Mouse (Mus musculus) lung, postnatal 36 days (tissue): ENCODE results near the gene Desi2.
"Not testable (repeated sequence)": the region's sequence is repeated elsewhere in the genome, so short reads cannot be mapped to it uniquely, and the experiment has no call there.

Experiments
- DNase-seq: peaks from one replicate; pipeline ENCODE4 v3.0.0; 2022; ENCODE audit warnings: mixed read lengths

The Desi2 gene

DNA sequence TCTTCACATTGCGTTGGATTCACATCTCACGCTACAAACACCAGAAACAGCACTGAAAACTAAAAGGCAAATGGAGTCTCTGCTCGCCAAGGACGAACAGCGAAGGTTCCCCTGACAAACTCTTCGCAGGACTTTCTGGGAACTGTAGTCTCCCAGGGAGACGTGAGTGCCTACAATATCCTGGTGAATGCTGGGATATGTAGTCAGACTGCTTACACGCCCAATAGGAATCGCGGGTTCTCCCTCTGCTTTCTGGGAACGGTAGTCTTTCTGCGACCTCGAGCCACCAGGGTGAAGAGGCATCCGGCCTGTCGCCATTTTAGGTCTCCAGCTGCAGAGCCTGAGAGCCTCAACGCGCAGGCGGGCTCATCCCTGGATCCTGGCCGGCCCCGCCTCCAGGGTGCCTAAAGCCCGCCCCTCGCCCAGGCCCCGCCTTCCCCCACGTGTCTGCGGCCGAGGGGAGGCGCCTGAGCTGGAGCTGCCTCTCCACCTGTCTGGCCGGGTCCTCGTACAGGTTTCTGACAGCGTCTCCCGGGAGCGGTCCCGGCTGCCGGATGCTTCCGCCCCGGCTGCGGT is at the start of gene Desi2:
Gene Desi2, plus strand, starts transcription at position 202 of the 576 bp plus-strand sequence.
- peak; percentile 98 for DNase-seq

DNA sequence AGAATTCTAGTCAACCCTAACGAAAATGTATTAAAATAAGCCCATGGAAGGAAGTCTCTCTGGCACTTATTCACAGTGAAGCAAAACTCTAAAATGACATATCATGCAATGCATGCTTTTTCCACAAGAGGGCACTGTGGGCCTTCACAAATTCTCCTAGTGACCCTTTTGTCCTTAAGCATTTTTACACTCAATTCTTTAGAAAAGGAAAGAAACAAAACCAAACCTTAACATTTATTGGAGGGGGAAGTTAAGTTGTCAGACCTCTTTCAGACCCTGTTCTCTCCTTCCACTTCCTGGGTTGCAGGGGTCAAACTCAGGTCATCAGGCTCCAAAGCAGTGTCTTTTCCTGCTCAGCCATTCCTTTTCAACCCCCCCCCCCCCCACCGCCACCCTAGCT is 40.7 kb upstream of the Desi2 start:
- peak; percentile 56 for DNase-seq

DNA sequence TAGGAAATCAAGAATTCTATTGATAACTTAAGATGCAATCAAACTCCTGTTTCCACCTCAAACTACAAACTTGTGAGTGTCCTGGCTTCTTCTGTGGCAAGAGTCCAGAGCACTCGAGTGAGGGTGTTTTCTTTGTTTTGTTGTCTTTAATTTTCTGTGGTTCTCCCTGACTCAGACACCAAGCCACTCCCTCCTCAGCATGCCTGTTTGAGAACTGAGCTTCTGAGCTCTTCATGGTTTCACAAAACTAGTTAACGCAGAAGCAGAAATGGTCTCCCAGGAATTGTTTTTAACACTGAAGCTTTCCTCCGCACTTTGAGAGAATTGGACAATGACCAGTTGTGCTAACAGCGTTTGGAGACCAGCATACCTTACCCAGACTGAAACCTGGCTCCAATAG is 40.3 kb upstream of the Desi2 start:
- peak; percentile 13 for DNase-seq

DNA sequence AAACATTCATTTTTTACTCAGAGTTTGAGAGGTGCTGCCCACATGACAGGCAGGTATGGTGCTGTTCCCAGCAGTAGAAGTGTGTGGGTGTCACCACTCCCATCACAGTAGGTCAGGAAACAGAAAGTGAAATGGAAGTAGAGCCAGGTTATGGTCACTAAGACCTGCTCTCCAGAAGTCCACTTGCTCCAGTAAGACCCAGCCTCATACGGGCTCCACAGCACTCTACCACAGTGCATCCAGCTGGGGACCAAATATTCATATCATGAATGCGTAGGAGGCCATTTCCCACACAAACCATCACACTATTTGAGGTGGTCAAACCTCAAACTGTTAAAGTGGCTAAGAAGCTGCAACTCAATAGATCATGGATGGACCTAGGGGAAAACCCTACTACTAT is 5.0 kb upstream of the Desi2 start:
- no peak for DNase-seq

DNA sequence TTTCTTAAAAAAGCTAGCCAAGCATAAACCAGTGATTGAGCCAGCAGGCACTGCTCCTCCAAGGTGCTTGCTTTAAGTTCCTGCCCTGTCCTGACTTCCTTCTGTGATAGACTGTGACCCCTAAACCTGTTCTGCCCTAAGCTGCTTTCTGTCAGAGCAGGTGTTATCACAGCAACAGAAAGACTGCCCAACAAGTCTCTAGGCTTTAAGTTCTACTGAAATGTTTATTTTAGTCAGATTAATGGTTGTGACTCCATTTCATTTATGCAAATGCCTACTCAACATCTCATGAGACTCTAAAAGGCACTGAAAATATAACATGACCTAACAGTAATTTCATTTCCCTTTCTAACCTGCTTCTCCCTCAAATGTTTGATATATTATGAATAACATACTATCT is 1.6 kb upstream of the Desi2 start:
- DNase-seq, result no peak

DNA sequence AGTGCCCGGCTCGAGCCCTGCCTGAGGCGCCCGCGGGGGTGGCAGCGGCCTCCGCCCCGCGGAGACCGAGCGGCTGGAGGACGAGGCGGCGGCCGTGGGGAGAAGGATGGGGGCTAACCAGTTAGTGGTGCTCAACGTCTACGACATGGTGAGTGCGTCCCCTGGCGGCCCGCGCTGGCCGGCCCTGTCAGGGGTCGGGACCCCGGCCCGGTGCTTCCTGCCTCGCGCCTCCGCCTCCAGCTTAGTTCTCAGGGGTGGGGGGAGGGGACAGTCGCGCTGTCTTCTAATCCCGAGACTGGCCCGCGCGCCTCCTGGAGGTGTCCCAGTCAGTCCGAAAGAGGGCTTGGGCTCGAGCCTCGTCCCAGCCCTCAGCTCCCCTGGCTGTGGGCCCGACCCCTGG is 593 bp downstream of the Desi2 start:
- peak; percentile 68 for DNase-seq

DNA sequence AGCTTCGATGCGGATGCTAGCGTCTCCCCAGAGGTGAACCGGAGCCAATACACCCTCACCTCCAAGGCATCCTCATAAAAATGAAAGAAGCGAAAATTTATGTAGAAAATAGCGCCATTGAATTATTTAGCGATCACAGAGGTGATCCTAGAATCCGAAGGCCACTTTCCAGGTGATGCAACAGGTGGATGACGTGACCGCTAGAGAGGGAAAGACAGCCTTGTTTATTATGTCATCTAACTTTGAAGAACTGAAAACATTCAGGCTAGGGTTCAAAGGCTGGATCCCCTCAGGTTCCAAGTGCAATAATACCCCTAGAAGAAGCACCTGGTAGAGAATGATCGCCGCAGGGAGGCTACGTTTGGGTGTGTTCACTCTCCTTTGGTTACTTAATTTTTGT is 1.2 kb downstream of the Desi2 start:
- DNase-seq, result peak; percentile 42

DNA sequence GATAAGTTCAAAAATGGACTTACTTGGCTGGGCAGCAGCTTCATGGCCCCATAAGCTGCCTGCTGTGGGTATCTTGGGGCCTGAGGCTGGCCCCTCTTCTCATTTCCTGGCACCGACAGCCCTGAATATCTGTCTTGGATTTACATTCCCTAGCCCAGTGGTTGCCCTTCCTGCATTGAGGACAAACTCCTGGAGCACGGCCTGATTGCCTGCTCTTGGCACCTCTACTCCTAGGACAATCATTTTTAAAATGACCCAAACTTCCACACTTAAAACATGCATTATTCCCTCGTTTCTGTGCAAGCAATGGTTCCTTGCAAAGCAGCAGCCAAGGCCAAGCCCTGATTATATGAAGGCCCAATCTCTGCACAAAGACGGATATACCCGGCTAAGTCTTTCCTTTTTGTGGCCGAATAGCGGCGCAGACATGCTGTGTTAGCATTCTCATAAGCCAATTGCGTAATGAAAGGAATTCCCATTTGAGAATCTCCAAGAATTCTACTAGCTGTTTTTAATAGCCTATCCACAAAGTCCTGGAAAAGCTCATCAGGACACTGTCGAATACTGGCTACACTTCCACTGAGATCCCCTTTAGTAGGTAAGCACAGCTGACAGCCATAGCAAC is 18.6 kb downstream of the Desi2 start:
- DNase-seq, result peak; percentile 23

DNA sequence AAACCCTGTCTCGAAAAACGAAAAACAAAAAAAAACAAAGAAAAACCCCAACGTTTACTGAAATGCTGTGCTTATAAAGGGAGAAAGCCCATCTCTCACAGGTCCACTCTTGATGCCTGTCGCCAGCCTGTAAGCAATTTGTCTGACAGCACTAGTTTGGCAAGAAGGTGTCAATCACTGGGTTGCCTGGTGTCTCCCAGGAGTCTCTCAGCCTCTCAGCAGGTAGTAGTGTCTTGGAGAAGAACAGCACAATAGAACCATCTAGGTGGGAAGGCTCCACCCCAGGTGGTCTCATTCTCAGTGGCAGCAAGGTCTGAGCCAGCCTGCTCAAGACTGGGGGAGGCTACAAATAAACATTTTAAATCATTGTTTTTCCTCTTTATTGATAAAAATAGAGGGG is 20.6 kb downstream of the Desi2 start:
- DNase-seq, result not testable (repeated sequence)

DNA sequence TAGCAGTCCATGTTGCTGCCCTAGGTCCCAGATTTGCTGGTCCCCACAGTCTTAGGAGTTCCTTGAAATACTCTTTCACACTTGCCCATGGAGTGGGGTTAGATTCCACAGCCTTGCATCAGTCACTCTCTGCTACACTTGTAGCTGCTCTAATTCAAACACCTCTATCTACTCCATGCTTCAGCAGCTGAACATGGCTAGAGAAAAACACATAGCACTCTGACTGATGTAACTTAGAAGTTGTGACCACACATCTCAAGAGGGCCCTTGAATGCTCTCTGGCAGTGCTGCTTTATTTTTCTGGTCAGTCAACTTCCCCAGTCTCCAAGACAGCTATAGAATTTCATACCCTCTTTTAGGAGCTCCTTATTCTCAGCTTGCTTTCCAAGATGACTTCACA is 22.7 kb downstream of the Desi2 start:
- DNase-seq, result peak; percentile 86

DNA sequence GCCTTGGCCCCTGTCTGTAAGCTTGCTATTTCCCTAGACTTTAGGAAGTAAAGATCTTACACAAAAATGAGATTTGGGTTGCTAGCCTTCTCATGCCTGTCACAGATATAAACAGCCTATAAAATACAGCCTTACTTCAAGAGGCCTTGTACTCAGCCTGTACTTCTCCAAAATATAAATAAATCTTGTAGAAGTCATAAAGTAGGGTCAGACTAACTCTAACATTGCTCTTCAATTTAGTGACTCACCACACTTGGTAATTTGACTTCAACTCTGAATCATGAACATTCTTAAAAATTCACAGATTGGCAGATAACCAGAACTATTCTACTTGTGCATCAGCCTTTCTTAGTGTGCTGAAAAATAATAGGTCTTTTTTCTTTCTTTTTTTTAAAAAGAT is 29.9 kb downstream of the Desi2 start:
- no peak for DNase-seq

DNA sequence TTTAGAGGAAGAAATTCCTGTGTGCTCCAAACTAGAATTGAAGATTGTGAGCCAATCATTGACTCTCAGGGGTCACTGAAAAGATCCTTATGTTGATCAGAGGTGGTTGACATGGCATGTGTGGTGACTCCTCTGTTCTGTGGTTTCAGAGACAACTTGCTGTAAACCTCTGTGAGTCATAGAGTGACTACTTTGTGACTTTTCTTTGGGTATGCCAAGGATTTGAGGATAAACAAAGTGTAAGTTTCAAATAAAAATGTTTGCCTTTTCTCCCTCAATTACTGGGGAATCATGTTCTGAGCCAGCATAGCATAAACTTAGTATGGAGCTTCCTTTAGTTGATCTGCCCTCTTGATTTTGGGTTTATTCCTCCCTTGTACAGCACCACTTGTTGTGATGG is 31.1 kb downstream of the Desi2 start:
- no peak for DNase-seq

DNA sequence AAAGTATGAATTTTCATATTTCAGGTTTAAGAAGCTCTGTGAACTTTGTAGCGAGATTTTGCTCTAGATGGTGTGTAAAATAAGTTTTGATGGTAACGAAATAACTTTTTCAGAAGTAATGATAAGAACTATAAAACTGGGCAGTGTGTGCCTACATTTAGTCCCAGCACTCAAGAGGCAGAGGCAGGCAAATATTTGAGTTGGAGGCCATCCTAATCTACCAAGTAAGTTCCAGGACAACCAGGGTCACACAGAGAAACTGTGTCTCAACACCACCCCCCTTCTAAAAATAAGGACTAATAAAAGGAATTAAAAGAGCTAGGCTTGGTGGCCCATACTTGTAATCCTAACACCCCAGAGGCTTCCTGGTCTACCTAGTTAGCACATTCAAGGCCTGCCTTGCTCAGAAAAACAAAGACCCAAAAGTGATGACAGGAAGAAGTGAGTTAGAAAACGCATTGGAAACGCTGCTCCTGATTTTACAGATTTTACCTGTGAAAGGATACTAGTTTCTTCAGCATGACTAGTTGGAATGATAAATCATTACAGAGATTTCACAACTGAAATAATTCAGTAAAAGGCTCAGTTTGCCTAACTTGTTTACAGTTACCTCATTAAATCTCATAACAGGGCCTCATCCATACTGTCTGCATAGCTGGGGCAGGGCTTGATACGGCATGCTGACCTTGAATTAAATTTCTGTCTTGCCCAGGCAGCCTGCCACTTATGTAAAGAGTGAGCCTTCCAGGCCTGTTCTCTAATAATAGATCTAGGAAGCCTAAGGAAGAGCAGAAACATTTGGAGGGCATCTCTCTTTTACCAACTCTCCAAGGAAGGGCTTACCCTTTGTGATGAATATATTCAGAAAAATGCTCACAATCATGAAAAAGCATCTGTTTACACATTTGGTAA is 32.2 kb downstream of the Desi2 start:
- peak; percentile 74 for DNase-seq

DNA sequence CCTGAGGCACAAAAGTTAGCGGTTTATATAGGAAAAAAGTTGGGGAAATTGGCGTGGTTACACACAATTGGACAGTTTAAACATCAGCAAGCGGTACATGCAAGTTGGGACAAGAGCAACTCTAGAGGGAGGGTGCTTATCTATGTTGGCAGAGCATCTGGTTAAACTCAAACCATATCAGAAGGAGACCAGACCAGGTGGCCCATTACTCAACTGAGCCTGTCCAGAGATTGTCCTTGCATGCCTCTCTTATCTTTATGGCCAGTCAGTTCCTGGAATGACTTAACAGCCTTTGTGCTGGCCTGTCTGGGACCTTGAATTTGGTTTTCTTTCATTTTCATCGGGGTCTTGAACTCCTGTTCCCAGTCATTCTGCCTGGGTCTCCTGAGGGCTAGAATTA is 41.7 kb downstream of the Desi2 start:
- DNase-seq, result not testable (repeated sequence)

DNA sequence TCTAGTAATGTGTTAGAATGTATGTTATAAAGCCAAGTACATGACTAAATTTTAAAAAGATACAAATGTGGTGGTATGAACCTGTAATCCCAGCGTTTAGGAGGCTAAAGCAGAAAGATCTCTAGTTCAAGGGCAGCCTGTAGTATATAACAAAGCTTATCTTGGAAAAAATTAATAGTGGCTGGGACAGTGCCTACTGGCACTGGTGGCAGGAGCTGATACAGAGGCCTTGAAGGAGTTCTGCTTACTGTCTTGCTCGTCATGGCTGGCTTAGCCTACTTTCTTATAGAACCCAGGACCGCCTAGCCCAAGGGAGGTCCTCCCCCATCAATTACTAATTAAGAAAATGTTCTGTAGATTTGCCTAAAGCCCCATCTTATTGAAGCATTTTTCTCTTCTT is 46.9 kb downstream of the Desi2 start:
- DNase-seq, result no peak

DNA sequence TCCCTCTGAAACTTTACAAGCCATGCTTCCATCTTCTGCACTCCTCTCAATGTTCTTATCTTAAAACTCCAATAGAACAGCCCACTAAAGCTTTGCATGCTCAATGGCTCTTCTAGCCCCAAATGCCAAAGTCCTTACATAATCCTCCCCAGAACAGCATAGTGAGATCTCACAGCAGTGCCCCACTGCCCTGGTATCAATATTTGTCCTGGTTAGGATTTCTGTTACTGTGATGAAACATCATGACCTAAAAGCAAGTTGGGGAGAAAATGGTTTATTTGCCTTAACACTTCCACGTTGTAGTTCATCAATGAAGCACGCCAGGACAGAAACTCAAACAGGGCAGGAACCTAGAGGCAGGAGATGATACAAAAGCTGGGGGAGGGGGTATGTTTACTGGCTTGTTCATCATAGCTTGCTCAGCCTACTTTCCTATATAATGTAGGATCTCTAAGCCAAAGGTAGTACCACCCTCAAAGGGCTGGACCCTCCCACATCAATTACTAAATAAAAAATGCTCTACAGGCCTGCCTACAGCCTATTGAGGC is 48.8 kb downstream of the Desi2 start:
- DNase-seq, result no peak

DNA sequence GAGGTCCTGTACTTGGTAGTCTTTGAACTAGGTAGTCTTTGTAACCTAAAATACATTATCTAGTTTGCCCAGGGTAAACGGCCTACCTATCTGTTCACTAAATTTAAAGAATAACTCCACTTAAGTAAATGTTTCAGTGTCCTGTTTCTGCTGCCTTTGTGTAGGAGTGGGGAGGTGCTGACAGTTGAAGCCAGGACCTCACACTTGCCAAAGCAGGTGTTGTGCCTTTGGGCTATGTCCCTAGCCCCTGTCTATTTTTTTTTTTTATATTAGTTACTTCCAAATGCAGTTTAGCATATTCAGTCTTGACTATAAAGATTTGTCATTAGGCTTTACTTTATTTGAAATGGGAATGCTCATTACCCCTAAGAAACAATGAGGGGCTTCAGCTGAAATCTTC is 51.5 kb downstream of the Desi2 start:
- no peak for DNase-seq

DNA sequence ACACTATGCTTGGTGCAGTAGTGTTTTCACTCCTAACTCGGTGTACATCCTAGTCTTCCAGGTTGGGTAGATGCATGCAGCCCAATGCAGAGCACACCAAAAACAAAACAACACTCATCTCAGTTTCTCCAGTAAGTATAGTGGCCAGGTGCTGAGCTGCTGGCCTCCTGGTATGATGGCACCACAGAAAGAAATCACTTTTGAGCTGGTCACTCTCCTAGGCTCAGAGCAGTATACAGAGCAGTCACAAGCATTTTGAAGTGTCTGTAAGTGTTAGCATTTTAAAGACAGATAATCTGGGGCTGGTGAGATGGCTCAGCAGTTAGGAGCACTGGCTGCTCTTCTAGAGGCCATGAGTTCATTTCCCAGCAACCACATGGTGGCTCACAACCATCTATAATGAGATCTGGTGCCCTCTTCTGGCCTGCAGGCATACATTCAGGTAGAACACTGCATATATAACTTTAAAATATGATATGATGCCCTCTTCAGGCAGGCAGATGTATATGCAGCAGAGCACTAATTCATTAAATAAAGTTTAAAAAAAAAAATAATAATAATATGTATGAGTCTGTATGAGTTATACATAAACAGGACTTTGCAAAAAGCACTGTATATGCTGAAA is 54.8 kb downstream of the Desi2 start:
- DNase-seq, result peak; percentile 54

DNA sequence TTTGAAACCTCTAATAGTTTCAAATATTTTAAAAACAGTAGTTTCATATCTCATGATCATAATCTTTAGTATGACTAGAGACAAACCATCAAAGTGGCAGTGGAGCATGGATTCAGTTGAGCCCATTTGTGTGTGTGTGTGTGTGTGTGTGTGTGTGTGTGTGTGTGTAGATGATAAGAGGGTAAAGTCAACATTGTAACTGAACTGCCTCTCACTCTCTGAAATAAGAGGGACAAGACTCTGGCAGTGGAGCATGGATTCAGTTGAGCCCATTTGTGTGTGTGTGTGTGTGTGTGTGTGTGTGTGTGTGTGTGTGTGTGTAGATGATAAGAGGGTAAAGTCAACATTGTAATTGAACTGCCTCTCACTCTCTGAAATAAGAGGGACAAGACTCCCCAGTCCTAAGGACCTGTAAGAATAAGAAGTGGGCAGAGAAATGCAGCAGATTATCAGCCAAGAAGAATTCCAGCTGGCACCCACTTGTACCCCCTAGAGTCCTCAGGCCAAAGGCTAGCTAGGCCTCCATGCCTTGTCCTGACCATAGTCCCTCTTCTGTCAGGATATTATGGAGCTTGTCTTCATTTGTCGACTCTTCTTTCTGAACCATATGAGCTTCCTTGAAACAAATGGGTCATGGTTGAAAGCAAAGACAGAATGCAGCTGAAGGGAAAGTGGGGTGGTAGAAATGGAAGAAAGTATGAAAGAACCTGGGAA is 61.0 kb downstream of the Desi2 start:
- DNase-seq, result no peak

DNA sequence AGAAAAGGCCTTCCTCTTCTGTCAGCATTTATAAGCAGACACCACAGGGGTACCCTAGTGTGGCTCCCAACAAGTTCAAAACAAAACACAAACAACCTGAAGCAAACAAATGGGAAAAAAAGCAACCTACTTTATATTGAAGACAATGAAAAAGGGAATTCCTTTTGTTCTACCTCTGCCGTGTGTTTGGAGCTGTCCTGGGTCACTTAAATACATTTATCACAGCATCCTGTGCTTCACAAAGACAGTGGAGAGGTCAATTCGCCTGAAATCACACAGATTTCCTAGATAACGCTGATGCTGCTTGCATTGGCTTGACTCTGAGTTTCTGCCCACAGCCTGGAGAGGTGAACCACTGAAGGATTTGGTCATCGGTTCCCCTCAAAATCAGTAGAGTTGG is 67.4 kb downstream of the Desi2 start:
- no peak for DNase-seq

DNA sequence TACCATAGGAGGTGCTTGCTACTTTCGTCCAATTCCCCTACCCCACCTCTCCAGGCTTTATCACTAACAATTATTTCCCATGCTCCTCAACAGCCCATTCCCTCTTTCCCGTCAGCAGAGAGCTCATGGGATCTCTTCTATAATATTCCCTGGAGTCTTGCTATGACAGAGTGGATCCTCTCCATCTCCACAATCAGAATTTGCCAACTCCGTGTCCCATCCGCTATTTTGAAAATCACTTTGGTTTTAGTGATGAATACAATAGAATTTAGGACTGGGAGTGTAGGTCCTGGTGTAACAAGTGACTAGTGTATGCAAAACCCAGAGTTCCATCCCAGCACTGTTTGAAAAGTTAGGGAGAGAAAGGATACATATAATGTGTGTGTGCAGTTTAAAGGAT is 69.1 kb downstream of the Desi2 start:
- no peak for DNase-seq

DNA sequence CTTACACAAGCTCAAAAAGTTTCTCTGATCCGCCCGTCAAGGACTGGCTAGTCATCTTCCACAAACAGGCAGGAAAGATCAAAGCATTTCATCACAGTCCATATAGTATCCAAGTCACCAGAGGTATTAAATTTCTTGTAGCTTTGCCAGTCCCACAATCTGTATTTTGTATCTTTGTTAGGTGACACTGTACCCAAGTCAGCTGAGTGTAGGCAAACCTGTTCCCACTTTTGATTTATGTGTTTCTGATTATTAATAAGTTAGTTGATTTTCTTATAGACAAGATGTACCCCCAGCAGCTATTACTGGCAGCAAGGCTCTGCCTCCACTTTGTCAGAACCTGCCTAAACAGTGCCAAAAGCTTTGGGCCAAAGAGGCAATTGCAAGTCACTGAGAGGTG is 71.6 kb downstream of the Desi2 start:
- no peak for DNase-seq

DNA sequence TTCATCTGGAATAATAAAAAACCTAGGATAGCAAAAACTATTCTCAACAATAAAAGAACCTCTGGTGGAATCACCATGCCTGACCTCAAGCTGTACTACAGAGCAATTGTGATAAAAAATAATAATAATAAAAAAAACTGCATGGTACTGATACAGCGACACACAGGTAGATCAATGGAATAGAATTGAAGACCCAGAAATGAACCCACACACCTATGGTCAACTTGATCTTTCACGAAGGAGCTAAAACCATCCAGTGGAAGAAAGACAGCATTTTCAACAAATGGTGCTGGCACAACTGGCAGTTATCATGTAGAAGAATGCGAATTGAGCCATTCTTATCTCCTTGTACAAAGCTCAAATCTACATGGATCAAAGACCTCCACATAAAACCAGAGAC is 78.2 kb downstream of the Desi2 start:
- not testable (repeated sequence) for DNase-seq
